Mouse (Mus musculus) urinary bladder, adult 2 months (tissue): Measurements from ENCODE around the gene Vmn2r21. TPM values are rescaled to one million over a fixed set of nuclear protein-coding genes. Genes with fewer than 3 reads are reported as not detected.
"Not testable (repeated sequence)": the region's sequence is repeated elsewhere in the genome, so short reads cannot be mapped to it uniquely, and the experiment has no call there.

Source experiments
- DNase-seq: peaks from one replicate; pipeline ENCODE4 v3.0.0; 2022; ENCODE audit warnings: low spot score
- polyA plus RNA-seq: library from polyadenylated mRNA; depleted of rRNA; stranded (reverse); fragments of >200 nt; gene quantifications from 2 replicates; pipeline ENCODE4 v1.2.3, GENCODE M21; 2012; rRNA removed

Vmn2r21 gene
- polyA plus RNA-seq: not detected in 2 replicates

- DNase-seq: not testable (repeated sequence)
Measured at GRCm38 (mm10) chr6:123533306-123533705, at the start of gene Vmn2r21. Vmn2r21 (minus strand) TSS chr6:123533406.

DNA sequence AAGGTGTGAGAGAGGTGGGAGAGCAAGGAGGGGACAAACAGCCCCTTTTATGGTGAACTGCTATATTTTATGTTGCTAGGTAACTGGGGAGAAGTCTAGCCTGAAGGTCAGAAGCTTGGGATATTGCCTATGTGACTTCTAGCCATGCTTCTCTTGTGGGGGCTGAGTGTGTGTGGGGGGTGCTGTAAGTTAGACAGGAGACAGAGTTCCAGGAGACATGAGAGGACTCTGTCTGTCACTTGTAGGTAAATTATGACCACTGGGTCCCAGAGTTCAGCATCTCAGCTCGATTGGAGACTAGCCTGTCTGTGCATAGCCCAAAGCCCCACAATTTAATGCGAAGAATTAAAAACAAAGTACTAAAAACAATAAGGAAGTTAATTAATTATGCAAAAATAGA, 41.5 kb upstream of the Vmn2r21 start:
- not testable (repeated sequence) for DNase-seq

GRCm38 (mm10) chr6:123539755-123540154, 6.5 kb upstream of the Vmn2r21 start:
- DNase-seq: not testable (repeated sequence)

DNA sequence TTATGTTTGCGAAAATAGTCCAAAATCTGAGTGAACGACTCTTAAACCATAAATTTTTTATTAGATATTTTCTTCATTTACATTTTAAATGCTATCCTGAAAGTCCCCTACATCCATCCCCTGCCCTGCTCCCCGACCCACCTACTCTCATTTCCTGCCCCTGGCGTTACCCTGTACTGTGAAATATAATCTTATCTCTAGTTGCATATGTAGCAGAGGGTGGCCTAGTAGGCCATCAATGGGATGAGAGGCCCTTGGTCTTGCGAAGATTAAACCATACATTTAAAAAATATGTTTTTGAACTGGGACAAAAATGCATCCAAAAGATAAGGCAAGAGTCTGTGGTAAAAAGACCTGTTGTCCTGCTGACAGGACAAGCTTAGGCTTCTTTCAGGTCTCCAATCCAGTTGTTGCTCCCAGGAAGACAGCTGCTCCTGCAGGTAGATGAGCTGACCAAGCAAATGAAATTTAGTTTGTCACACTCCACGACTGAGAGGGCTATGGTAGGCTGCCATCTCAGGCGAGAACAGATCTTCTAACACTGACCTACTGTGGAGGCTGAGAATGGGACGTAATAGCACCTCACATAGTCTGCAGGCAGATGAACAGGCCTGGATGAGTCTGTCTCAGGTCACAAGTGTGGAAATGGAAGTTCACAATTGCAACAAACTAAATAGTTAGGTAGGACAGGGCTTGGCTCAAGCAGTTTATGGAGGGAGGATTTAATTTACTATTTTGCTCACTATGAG, 10.8 kb downstream of the Vmn2r21 start:
- not testable (repeated sequence) for DNase-seq

DNA sequence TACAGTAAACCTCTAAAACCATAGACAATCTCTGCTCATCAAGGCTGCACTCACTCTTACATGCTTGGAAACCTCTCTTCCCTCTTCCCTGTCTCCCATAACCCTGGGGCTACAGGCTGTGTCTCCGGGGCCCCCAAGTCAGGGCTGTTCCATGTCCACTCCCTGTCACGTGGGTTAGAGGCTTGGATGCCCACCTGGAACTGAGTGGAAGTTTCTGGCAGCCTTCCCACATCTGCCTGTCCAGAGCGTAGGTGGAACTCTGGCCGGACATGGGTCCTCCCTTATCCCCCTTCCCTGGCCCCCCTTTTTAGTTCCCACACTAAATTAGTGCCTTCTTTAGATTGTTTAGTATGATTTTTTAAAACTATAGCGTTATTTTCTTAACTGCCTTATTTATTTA, 60.2 kb downstream of the Vmn2r21 start:
- not testable (repeated sequence) for DNase-seq

GRCm38 (mm10) chr6:123472458-123472987, 60.7 kb downstream of the Vmn2r21 start:
- DNase-seq: not testable (repeated sequence)

- DNase-seq: not testable (repeated sequence)
Measured at GRCm38 (mm10) chr6:123468651-123469050, 64.6 kb downstream of the Vmn2r21 start.

Other genes with a start within 250 kb of the Vmn2r21 start
- gene Clec4e, start 243.5 kb downstream of the Vmn2r21 start, polyA plus RNA-seq: 0.07 and 0.18 TPM in 2 replicates
- not detected in 2 replicates for gene Vmn2r19, start 225.1 kb downstream of the Vmn2r21 start, polyA plus RNA-seq
- not detected in 2 replicates for gene Vmn2r20, start 115.3 kb downstream of the Vmn2r21 start, polyA plus RNA-seq
- gene Vmn2r22, start 117.3 kb upstream of the Vmn2r21 start, polyA plus RNA-seq: not detected in 2 replicates
- not detected in 2 replicates for gene Vmn2r23, start 169.3 kb upstream of the Vmn2r21 start, polyA plus RNA-seq
- not detected in 2 replicates for gene Vmn2r24, start 245.5 kb upstream of the Vmn2r21 start, polyA plus RNA-seq